Mouse (Mus musculus): ENCODE data around the gene Gpr183.
A peak's percentile ranks its signal among the peaks of the same experiment; 100 is the strongest.

Gene Gpr183

GRCm38 (mm10) chr14:121932180-121932579, 32.8 kb downstream of the Gpr183 start:
- no peak for DNase-seq (ENCODE audit: extremely low read depth, low read depth)

GRCm38 (mm10) chr14:121931594-121931993, 33.4 kb downstream of the Gpr183 start:
- DNase-seq (ENCODE audit: extremely low read depth, low read depth): no peak

GRCm38 (mm10) chr14:121930731-121931383, 34.1 kb downstream of the Gpr183 start:
- no peak for DNase-seq (ENCODE audit: extremely low read depth, low read depth)

- DNase-seq (ENCODE audit: extremely low read depth, low read depth): peak; percentile 72
Measured at GRCm38 (mm10) chr14:121929243-121929951, 35.6 kb downstream of the Gpr183 start.

- DNase-seq (ENCODE audit: extremely low read depth, low read depth): peak; percentile 63
Measured at GRCm38 (mm10) chr14:121928375-121929137, 36.4 kb downstream of the Gpr183 start.

- no peak for DNase-seq (ENCODE audit: extremely low read depth, low read depth)
Measured at GRCm38 (mm10) chr14:121927451-121927850, 37.5 kb downstream of the Gpr183 start.

- DNase-seq (ENCODE audit: extremely low read depth, low read depth): no peak
Measured at GRCm38 (mm10) chr14:121926901-121927300, 38.1 kb downstream of the Gpr183 start.

GRCm38 (mm10) chr14:121924876-121925275, 40.1 kb downstream of the Gpr183 start:
- DNase-seq (ENCODE audit: extremely low read depth, low read depth): no peak

- DNase-seq (ENCODE audit: extremely low read depth, low read depth): no peak
Measured at GRCm38 (mm10) chr14:121922731-121923130, 42.3 kb downstream of the Gpr183 start.

- no peak for DNase-seq (ENCODE audit: extremely low read depth, low read depth)
Measured at GRCm38 (mm10) chr14:121922016-121922415, 43.0 kb downstream of the Gpr183 start.

- no peak for DNase-seq (ENCODE audit: extremely low read depth, low read depth)
Measured at GRCm38 (mm10) chr14:121920511-121921124, 44.4 kb downstream of the Gpr183 start.

- DNase-seq (ENCODE audit: extremely low read depth, low read depth): no peak
Measured at GRCm38 (mm10) chr14:121919752-121920151, 45.2 kb downstream of the Gpr183 start.

- no peak for DNase-seq (ENCODE audit: extremely low read depth, low read depth)
Measured at GRCm38 (mm10) chr14:121918266-121918665, 46.7 kb downstream of the Gpr183 start.

GRCm38 (mm10) chr14:121916311-121917094, 48.5 kb downstream of the Gpr183 start:
- DNase-seq (ENCODE audit: extremely low read depth, low read depth): no peak

- no peak for DNase-seq (ENCODE audit: extremely low read depth, low read depth)
Measured at GRCm38 (mm10) chr14:121915621-121916020, 49.4 kb downstream of the Gpr183 start, which contains the start of gene Gpr18. TSS of gene Gpr18 (minus strand) at chr14:121915781.

GRCm38 (mm10) chr14:121915143-121915542, 49.9 kb downstream of the Gpr183 start:
- DNase-seq (ENCODE audit: extremely low read depth, low read depth): no peak

- no peak for DNase-seq (ENCODE audit: extremely low read depth, low read depth)
Measured at GRCm38 (mm10) chr14:121912501-121912900, 52.5 kb downstream of the Gpr183 start.

- DNase-seq (ENCODE audit: extremely low read depth, low read depth): no peak
Measured at GRCm38 (mm10) chr14:121909868-121910267, 55.1 kb downstream of the Gpr183 start.

GRCm38 (mm10) chr14:121906992-121907681, 57.9 kb downstream of the Gpr183 start:
- DNase-seq (ENCODE audit: extremely low read depth, low read depth): no peak

- DNase-seq (ENCODE audit: extremely low read depth, low read depth): no peak
Measured at GRCm38 (mm10) chr14:121906341-121906991, 58.5 kb downstream of the Gpr183 start.

All from MEL-GATA-1-ER (cell line).